Mouse (Mus musculus) myocyte (in vitro differentiated cells): ENCODE results near the gene Runx3.

Experiments
- CEBPB ChIP-seq: IDR thresholded peaks from 2 replicates; pipeline ENCODE4 v1.6.1; 2011; ENCODE audit warnings: mild to moderate bottlenecking, moderate library complexity; ENCODE audit not compliant: poor library complexity, insufficient read depth, severe bottlenecking
- E2F4 ChIP-seq: IDR thresholded peaks from one replicate; pipeline ENCODE4 v1.6.1; 2011; ENCODE audit warnings: mild to moderate bottlenecking, control low read depth, moderate library complexity; ENCODE audit not compliant: insufficient read depth
- MAX ChIP-seq: IDR thresholded peaks from one replicate; pipeline ENCODE4 v1.6.1; 2011; ENCODE audit warnings: low read depth, mild to moderate bottlenecking, control low read depth
- MYOD1 ChIP-seq, 3 experiments: IDR thresholded peaks; one replicate each; pipeline ENCODE4 v1.6.1; 2011; ENCODE audit warnings: control low read depth in 2 of 3, low read depth in 2 of 3, mild to moderate bottlenecking in 2 of 3, moderate library complexity in 1 of 3; ENCODE audit not compliant: insufficient read length in 2 of 3, control insufficient read depth in 1 of 3
- MYOG ChIP-seq, 3 experiments: IDR thresholded peaks; one replicate each; pipeline ENCODE4 v1.6.1; 2011; ENCODE audit warnings: control low read depth in 2 of 3, low read depth in 2 of 3, mild to moderate bottlenecking in 2 of 3; ENCODE audit not compliant: insufficient read length in 2 of 3, control insufficient read depth in 1 of 3, insufficient read depth in 1 of 3
- POLR2A ChIP-seq: IDR thresholded peaks from one replicate; pipeline ENCODE4 v1.6.1; 2011; ENCODE audit warnings: low read depth, mild to moderate bottlenecking, control low read depth, moderate library complexity; ENCODE audit not compliant: insufficient read length
- POLR2AphosphoS2 ChIP-seq: IDR thresholded peaks from one replicate; pipeline ENCODE4 v1.6.1; 2011; ENCODE audit warnings: low read depth, control low read depth; ENCODE audit not compliant: insufficient read length
- USF1 ChIP-seq: IDR thresholded peaks from one replicate; pipeline ENCODE4 v1.6.1; 2011; ENCODE audit warnings: low read depth, mild to moderate bottlenecking, control low read depth, moderate library complexity

- TF ChIP-seq MYOD1 (IDR thresholded peaks at IDR 0.05; ENCODE audit: control insufficient read depth in 1 of 3, insufficient read length in 2 of 3, low read depth in 2 of 3) (no peak), CEBPB (no peak), MAX (no peak), POLR2A (no peak), MYOG (IDR thresholded peaks at IDR 0.05; ENCODE audit: control insufficient read depth in 1 of 3, insufficient read depth in 1 of 3, insufficient read length in 2 of 3, low read depth in 2 of 3) (no peak), E2F4 (no peak), USF1 (no peak), POLR2AphosphoS2 (no peak)
Measured at GRCm38 (mm10) chr4:135175406-135176120, 55.1 kb downstream of the Runx3 start.
